Mouse (Mus musculus) left cerebral cortex, adult 8-10 months (tissue): ENCODE data around the gene Hspa5. TPM values are rescaled to one million over a fixed set of nuclear protein-coding genes. Genes with fewer than 3 reads are reported as not detected.
"Not testable (repeated sequence)": the region's sequence is repeated elsewhere in the genome, so short reads cannot be mapped to it uniquely, and the experiment has no call there.

ENCODE experiments used
- DNase-seq, 2 experiments: peaks; one replicate each; pipeline ENCODE4 v3.0.0; 2022; ENCODE audit warnings: low spot score in 2 of 2
- total RNA-seq, 4 experiments: library from RNA; stranded (reverse); gene quantifications; 2 replicates each; pipeline ENCODE4 v1.2.4; 2022

The Hspa5 gene
- total RNA-seq, result 100 to 1,000 TPM; 180 to 225 (median 222) TPM

- peak; percentile 98 to 100 for DNase-seq
These were observed at the start of gene Hspa5 for GRCm38 (mm10) chr2:34771368-34772226. Hspa5 (plus strand) TSS chr2:34771970.

- no peak for DNase-seq
These were observed 46.5 kb upstream of the Hspa5 start for GRCm38 (mm10) chr2:34725269-34725668.

GRCm38 (mm10) chr2:34727045-34727728 is 44.6 kb upstream of the Hspa5 start:
- DNase-seq, result no peak

GRCm38 (mm10) chr2:34736626-34737025 is 35.1 kb upstream of the Hspa5 start:
- no peak for DNase-seq

- no peak for DNase-seq
These were observed 33.9 kb upstream of the Hspa5 start for GRCm38 (mm10) chr2:34737911-34738310.

GRCm38 (mm10) chr2:34739684-34740391 is 31.9 kb upstream of the Hspa5 start:
- no peak for DNase-seq

GRCm38 (mm10) chr2:34741390-34742159 is 30.2 kb upstream of the Hspa5 start:
- DNase-seq, result no peak

GRCm38 (mm10) chr2:34742675-34743074 is 29.1 kb upstream of the Hspa5 start:
- no peak for DNase-seq

- no peak for DNase-seq
These were observed 27.3 kb upstream of the Hspa5 start for GRCm38 (mm10) chr2:34744476-34744875.

GRCm38 (mm10) chr2:34745673-34746072 is 26.1 kb upstream of the Hspa5 start:
- DNase-seq, result no peak

GRCm38 (mm10) chr2:34748479-34748878 is 23.3 kb upstream of the Hspa5 start:
- no peak for DNase-seq

- DNase-seq, result no peak
These were observed 21.5 kb upstream of the Hspa5 start for GRCm38 (mm10) chr2:34750245-34750644.

GRCm38 (mm10) chr2:34753811-34754550 is 17.8 kb upstream of the Hspa5 start:
- DNase-seq, result peak; percentile 64 to 78

GRCm38 (mm10) chr2:34754551-34755358 is 17.0 kb upstream of the Hspa5 start, which contains the start of gene Gapvd1:
Gapvd1 (minus strand) TSS chr2:34755232.
- no peak for DNase-seq

GRCm38 (mm10) chr2:34757341-34757740 is 14.4 kb upstream of the Hspa5 start:
- no peak for DNase-seq

GRCm38 (mm10) chr2:34761272-34761671 is 10.5 kb upstream of the Hspa5 start:
- DNase-seq, result not testable (repeated sequence)

- no peak for DNase-seq
These were observed 9.6 kb upstream of the Hspa5 start for GRCm38 (mm10) chr2:34762174-34762573.

GRCm38 (mm10) chr2:34762872-34763271 is 8.9 kb upstream of the Hspa5 start:
- no peak for DNase-seq

GRCm38 (mm10) chr2:34764801-34765200 is 7.0 kb upstream of the Hspa5 start:
- DNase-seq, result no peak

- no peak for DNase-seq
These were observed 1.7 kb upstream of the Hspa5 start for GRCm38 (mm10) chr2:34770049-34770448.
